Mouse (Mus musculus) bone marrow, adult 2 months (tissue): ENCODE results near the gene Bhlhe41.

Source experiments
- CTCF ChIP-seq: fragments of 200-500 bp; IDR thresholded peaks from 2 replicates; pipeline ENCODE4 v1.5.1; 2011; ENCODE audit warnings: low read length, control low read depth; ENCODE audit not compliant: control insufficient read depth, insufficient read depth
- POLR2A ChIP-seq: fragments of 200-500 bp; IDR thresholded peaks from 2 replicates; pipeline ENCODE4 v1.6.1; 2011; ENCODE audit warnings: low read depth, mild to moderate bottlenecking, control low read depth, low read length, borderline replicate concordance; ENCODE audit not compliant: control insufficient read depth

DNA sequence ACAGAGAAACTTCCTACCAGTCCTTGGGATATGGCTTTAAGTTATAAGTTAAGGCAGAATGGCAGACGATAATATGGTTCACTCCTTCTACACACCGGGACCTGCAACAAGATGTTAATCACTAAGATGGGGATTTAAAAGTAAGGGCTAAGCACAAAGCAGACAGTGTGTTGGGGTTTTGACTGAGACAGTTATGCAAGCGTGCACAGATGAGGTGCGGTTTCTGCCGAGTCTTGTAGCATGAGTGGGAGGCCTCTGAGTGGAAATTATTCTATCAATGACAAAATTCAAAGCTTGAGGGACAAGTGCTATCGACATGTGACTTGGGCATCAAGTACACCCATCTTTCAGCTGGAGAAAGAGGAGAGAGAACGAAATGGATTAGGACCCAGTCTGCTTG lies 12.7 kb downstream of the Bhlhe41 start:
- TF ChIP-seq CTCF (no peak), POLR2A (no peak)
